Mouse (Mus musculus): ENCODE measurements around the gene Eif2s2.

- no peak for TF ChIP-seq CTCF (conservative IDR thresholded peaks at IDR 0.05; ENCODE audit: insufficient read depth, insufficient read length, low read depth, low read length)
- no peak for TF ChIP-seq POLR2A (IDR thresholded peaks at IDR 0.05; ENCODE audit: low read depth, low read length)
Observed at GRCm38 (mm10) chr2:154891585-154891984, 1.1 kb downstream of the Eif2s2 start.

Measured in kidney, adult 2 months (tissue).